Mouse (Mus musculus) ES-E14 (cell line): ENCODE results near the gene Bmper. TPM values are rescaled to one million over a fixed set of nuclear protein-coding genes. Genes with fewer than 3 reads are reported as not detected.

ENCODE experiments used
- DNase-seq: peaks from one replicate; pipeline ENCODE4 v3.0.0-alpha.2; 2013; ENCODE audit warnings: low read depth, low spot score
- H3K27ac ChIP-seq: 2 replicates; pipeline ENCODE4 v1.5.1; 2012; ENCODE audit warnings: low read depth, mild to moderate bottlenecking, low read length, moderate library complexity, mixed read lengths; ENCODE audit not compliant: poor library complexity, insufficient read depth, severe bottlenecking
- H3K36me3 ChIP-seq: 2 replicates; pipeline ENCODE4 v1.6.1; 2012; ENCODE audit warnings: mild to moderate bottlenecking, low read length, moderate library complexity, mixed read lengths; ENCODE audit not compliant: control insufficient read depth, poor library complexity, insufficient read depth, severe bottlenecking
- H3K4me1 ChIP-seq, 2 experiments: fragments of 150-350 bp in 1 of 2; sonication (generic) in 1 of 2; 2 replicates each; pipeline ENCODE4 v1.6.1; 2012; ENCODE audit warnings: low read length in 2 of 2, mild to moderate bottlenecking in 1 of 2, mixed read lengths in 1 of 2; ENCODE audit not compliant: control insufficient read depth in 2 of 2, insufficient read depth in 2 of 2, poor library complexity in 1 of 2
- H3K4me3 ChIP-seq, 2 experiments: fragments of 150-350 bp in 1 of 2; sonication (generic) in 1 of 2; 2 replicates each; pipeline ENCODE4 v1.5.1; 2012; ENCODE audit warnings: low read length in 2 of 2, low read depth in 1 of 2, mild to moderate bottlenecking in 1 of 2, mixed read lengths in 1 of 2; ENCODE audit not compliant: insufficient read depth in 1 of 2, poor library complexity in 1 of 2, severe bottlenecking in 1 of 2
- H3K9ac ChIP-seq: 2 replicates; pipeline ENCODE4 v1.6.1; 2012; ENCODE audit warnings: low read depth, mild to moderate bottlenecking, low read length, mixed read lengths; ENCODE audit not compliant: poor library complexity, insufficient read depth, severe bottlenecking
- H3K9me3 ChIP-seq: fragments of 150-350 bp; sonication (generic); 2 replicates; pipeline ENCODE4 v1.6.1; 2012; ENCODE audit warnings: low read depth, mild to moderate bottlenecking, low read length; ENCODE audit not compliant: control insufficient read depth, insufficient read depth
- CHD2 ChIP-seq: IDR thresholded peaks from 2 replicates; pipeline ENCODE4 v1.6.1; 2014; ENCODE audit warnings: mild to moderate bottlenecking, low read depth, low read length, inconsistent platforms
- HCFC1 ChIP-seq: IDR thresholded peaks from 2 replicates; pipeline ENCODE4 v1.6.1; 2012; ENCODE audit warnings: low read length, inconsistent platforms, borderline replicate concordance; ENCODE audit not compliant: insufficient read depth
- MAFK ChIP-seq: IDR thresholded peaks from 2 replicates; pipeline ENCODE4 v1.6.1; 2014; ENCODE audit warnings: mild to moderate bottlenecking, low read depth, low read length, inconsistent platforms; ENCODE audit not compliant: insufficient read depth
- ZC3H11A ChIP-seq: IDR thresholded peaks from 2 replicates; pipeline ENCODE4 v1.6.1; 2012; ENCODE audit warnings: low read depth, mild to moderate bottlenecking, inconsistent platforms, low read length, borderline replicate concordance
- ZNF384 ChIP-seq: IDR thresholded peaks from 2 replicates; pipeline ENCODE4 v1.6.1; 2012; ENCODE audit warnings: low read depth, low read length, inconsistent platforms
- in situ Hi-C, 2 experiments: fragments of 600-800 bp; cut with MboI; formaldehyde crosslinking; loops; one replicate each; pipeline ENCODE4 v1.15.1; 2025; ENCODE audit warnings: low sequenced_read_pairs in 2 of 2, inconsistent platforms in 1 of 2; ENCODE audit not compliant: unreplicated experiment in 2 of 2
- total RNA-seq: library from RNA; depleted of rRNA; stranded (reverse); fragments of 300-350 nt; gene quantifications from 2 replicates; pipeline ENCODE4 v1.2.3, GENCODE M21; 2012

Gene Bmper
- total RNA-seq, 1 experiment, result 2.5 TPM

DNA sequence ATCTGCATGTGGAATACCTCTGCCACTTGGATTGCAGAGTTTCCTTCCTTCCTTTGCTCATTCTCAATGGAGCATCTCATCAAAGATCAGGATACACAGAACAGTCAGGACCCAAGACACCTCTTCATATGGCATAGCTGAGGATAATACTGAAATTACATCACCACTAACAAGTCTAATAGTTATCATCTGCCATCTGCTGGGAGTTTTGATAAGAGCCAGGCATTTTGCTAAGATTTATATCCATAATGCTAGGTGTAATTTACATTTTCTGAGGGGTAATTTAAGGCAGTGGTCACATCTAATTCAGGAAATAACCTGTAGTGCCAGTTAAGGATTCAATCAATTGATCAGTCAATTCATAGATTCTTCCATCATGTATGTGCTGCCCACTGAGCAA is 145.2 kb downstream of the Bmper start:
- TF ChIP-seq CHD2 (no peak), HCFC1 (no peak), ZC3H11A (no peak), MAFK (no peak)
- no peak overlapping the region for H3K9ac ChIP-seq
- in situ Hi-C loops, result no loop called here
- H3K9me3 ChIP-seq, result no peaks in the 10 kb centered on the region
- H3K27ac ChIP-seq, result no peak overlapping the region
- no peaks in the 10 kb centered on the region for H3K36me3 ChIP-seq
- no peak overlapping the region for H3K4me3 ChIP-seq
- H3K4me1 ChIP-seq, result no peaks in the 10 kb centered on the region
- no peak for DNase-seq

GRCm38 (mm10) chr9:23374789-23375460 is 152.0 kb downstream of the Bmper start:
- Histone ChIP-seq H3K9ac (no peak overlapping the region), H3K27ac (no peak overlapping the region), H3K4me3 (no peak overlapping the region), H3K9me3 (no peaks in the 10 kb centered on the region), H3K36me3 (no peaks in the 10 kb centered on the region), H3K4me1 (no peaks in the 10 kb centered on the region)
- no peak for DNase-seq
- TF ChIP-seq CHD2 (no peak), ZNF384 (no peak), MAFK (no peak), HCFC1 (no peak), ZC3H11A (no peak)
- in situ Hi-C loops, result no loop called here

GRCm38 (mm10) chr9:23377831-23378730 is 155.2 kb downstream of the Bmper start:
- no peaks in the 10 kb centered on the region for H3K9me3 ChIP-seq
- no peak overlapping the region for H3K9ac ChIP-seq
- no peaks in the 10 kb centered on the region for H3K36me3 ChIP-seq
- DNase-seq, result no peak
- in situ Hi-C loops, result no loop called here
- TF ChIP-seq MAFK (no peak), HCFC1 (no peak), ZNF384 (no peak), CHD2 (no peak), ZC3H11A (no peak)
- H3K4me1 ChIP-seq, result no peaks in the 10 kb centered on the region
- no peak overlapping the region for H3K27ac ChIP-seq
- H3K4me3 ChIP-seq, result no peak overlapping the region

- in situ Hi-C loops, result no loop called here
- no peak overlapping the region for H3K9ac ChIP-seq
- no peak for TF ChIP-seq ZC3H11A
- no peak for TF ChIP-seq HCFC1
- TF ChIP-seq MAFK, result no peak
- TF ChIP-seq CHD2, result no peak
- no peak for TF ChIP-seq ZNF384
- H3K4me3 ChIP-seq, result no peak overlapping the region
- DNase-seq, result no peak
- no peak overlapping the region for H3K27ac ChIP-seq
- H3K36me3 ChIP-seq, result no peaks in the 10 kb centered on the region
- no peaks in the 10 kb centered on the region for H3K4me1 ChIP-seq
- H3K9me3 ChIP-seq, result no peaks in the 10 kb centered on the region
Observed at GRCm38 (mm10) chr9:23378731-23379170, 155.9 kb downstream of the Bmper start.
